Mouse (Mus musculus) embryonic facial prominence, embryonic 11.5 days (tissue): ENCODE results near the gene Otop2. TPM values are rescaled to one million over a fixed set of nuclear protein-coding genes. Genes with fewer than 3 reads are reported as not detected.

Experiments used
- ATAC-seq: fragments of 200-750 bp; cut with Nextera tagmentation; replicated peaks from 2 replicates; pipeline ENCODE4 v1.8.0; 2017; ENCODE audit warnings: low read depth; ENCODE audit not compliant: insufficient number of reproducible peaks, low FRiP score, low TSS enrichment
- DNase-seq: peaks from one replicate; pipeline ENCODE4 v3.0.0-alpha.2; 2015; ENCODE audit warnings: low spot score
- H3K27ac ChIP-seq: fragments of 300-500 bp; sonication (generic); replicated peaks from 2 replicates; pipeline ENCODE4 v1.5.1; 2014; ENCODE audit warnings: mild to moderate bottlenecking, low read depth, low read length, control low read depth
- H3K27me3 ChIP-seq: fragments of 300-500 bp; sonication (generic); 2 replicates; pipeline ENCODE4 v1.6.1; 2014; ENCODE audit warnings: mild to moderate bottlenecking, low read length, moderate library complexity, mixed read lengths; ENCODE audit not compliant: control insufficient read depth, insufficient read depth
- H3K36me3 ChIP-seq: fragments of 300-500 bp; sonication (generic); replicated peaks from 2 replicates; pipeline ENCODE4 v1.6.1; 2014; ENCODE audit warnings: low read depth, mild to moderate bottlenecking, low read length, moderate library complexity, mixed read lengths; ENCODE audit not compliant: control insufficient read depth, insufficient read depth
- H3K4me1 ChIP-seq: fragments of 300-500 bp; sonication (generic); 2 replicates; pipeline ENCODE4 v1.6.1; 2014; ENCODE audit warnings: low read length, mixed read lengths; ENCODE audit not compliant: control insufficient read depth, insufficient read depth
- H3K4me2 ChIP-seq: fragments of 300-500 bp; sonication (generic); 2 replicates; pipeline ENCODE4 v1.6.1; 2014; ENCODE audit warnings: low read depth, mild to moderate bottlenecking, control low read depth, low read length, moderate library complexity
- H3K4me3 ChIP-seq: fragments of 300-500 bp; sonication (generic); 2 replicates; pipeline ENCODE4 v1.5.1; 2014; ENCODE audit warnings: low read depth, low read length, control low read depth
- H3K9ac ChIP-seq: fragments of 300-500 bp; sonication (generic); replicated peaks from 2 replicates; pipeline ENCODE4 v1.6.1; 2014; ENCODE audit warnings: mild to moderate bottlenecking, control low read depth, low read length
- H3K9me3 ChIP-seq: fragments of 300-500 bp; sonication (generic); replicated peaks from 2 replicates; pipeline ENCODE4 v1.6.1; 2016; ENCODE audit warnings: mild to moderate bottlenecking, low read length, inconsistent platforms, mixed read lengths; ENCODE audit not compliant: control insufficient read depth
- WGBS: fragments of 180-500 bp; shearing (Covaris S2); extraction: QIAGEN DNeasy Blood & Tissue Kit; methylation state at CpG from one replicate; pipeline ENCODE4 v1.1.7; 2014; 5-methylcytosine and 5-hydroxymethylcytosine counted together
- polyA plus RNA-seq: library from polyadenylated mRNA; unstranded; fragments of >200 nt; fragmentation: Nextera tagmentation; extraction: Ambion mirVana; gene quantifications from 2 replicates; pipeline ENCODE4 v1.2.1, GENCODE M21; 2014

The Otop2 gene
- polyA plus RNA-seq, 1 experiment from 2014 or later: not detected

- peaks cover 13% of the 10 kb centered on the region for H3K4me1 ChIP-seq
- H3K27ac ChIP-seq: no peak overlapping the region
- DNase-seq: no peak
- H3K4me2 ChIP-seq: peak overlapping the region; percentile 69
- H3K4me3 ChIP-seq: peak overlapping the region; percentile 36
- no peaks in the 10 kb centered on the region for H3K36me3 ChIP-seq
- WGBS: 1% methylated on average over 22 of the region's 22 CpGs
- H3K9ac ChIP-seq: no peak overlapping the region
- no peak for ATAC-seq
- peaks cover 61% of the 10 kb centered on the region for H3K27me3 ChIP-seq
- H3K9me3 ChIP-seq: no peaks in the 10 kb centered on the region
Measured at GRCm38 (mm10) chr11:115266400-115266778, 40.6 kb upstream of the Otop2 start.

GRCm38 (mm10) chr11:115267061-115267883, 39.7 kb upstream of the Otop2 start, which contains the start of gene Grin2c:
TSS of gene Grin2c (minus strand) at chr11:115267243.
- WGBS: 7% methylated on average over 38 of the region's 50 CpGs
- DNase-seq (no peak), ATAC-seq (no peak)
- Histone ChIP-seq H3K4me2 (peak within 1 kb of the TSS; percentile 69), H3K36me3 (no peaks in the 10 kb centered on the region), H3K9ac (peak within 1 kb of the TSS; percentile 22; the same call in 1 of the 2 replicates), H3K4me3 (peak within 1 kb of the TSS; percentile 36), H3K9me3 (no peaks in the 10 kb centered on the region), H3K4me1 (peaks cover 13% of the 10 kb centered on the region), H3K27ac (no peak within 1 kb of the TSS), H3K27me3 (peaks cover 53% of the 10 kb centered on the region)

- peaks cover 51% of the 10 kb centered on the region for H3K27me3 ChIP-seq
- DNase-seq (no peak), ATAC-seq (no peak)
- WGBS: 72% methylated on average over 11 of the region's 11 CpGs
- no peak overlapping the region for H3K27ac ChIP-seq
- no peak overlapping the region for H3K4me3 ChIP-seq
- H3K9ac ChIP-seq: no peak overlapping the region
- no peak overlapping the region for H3K4me2 ChIP-seq
- no peaks in the 10 kb centered on the region for H3K36me3 ChIP-seq
- no peaks in the 10 kb centered on the region for H3K9me3 ChIP-seq
- H3K4me1 ChIP-seq: peaks cover 13% of the 10 kb centered on the region
Measured at GRCm38 (mm10) chr11:115267958-115268357, 39.0 kb upstream of the Otop2 start.

GRCm38 (mm10) chr11:115269330-115270066, 37.5 kb upstream of the Otop2 start:
- WGBS: 89% methylated on average over 27 of the region's 27 CpGs
- H3K27ac ChIP-seq: no peak overlapping the region
- no peak overlapping the region for H3K9ac ChIP-seq
- ATAC-seq (no peak), DNase-seq (no peak)
- H3K36me3 ChIP-seq: no peaks in the 10 kb centered on the region
- H3K4me3 ChIP-seq: no peak overlapping the region
- H3K27me3 ChIP-seq: peaks cover 42% of the 10 kb centered on the region
- H3K9me3 ChIP-seq: no peaks in the 10 kb centered on the region
- peaks cover 13% of the 10 kb centered on the region for H3K4me1 ChIP-seq
- no peak overlapping the region for H3K4me2 ChIP-seq

- Histone ChIP-seq H3K4me2 (no peak overlapping the region), H3K27ac (no peak overlapping the region), H3K36me3 (no peaks in the 10 kb centered on the region), H3K9ac (no peak overlapping the region), H3K27me3 (peaks cover 34% of the 10 kb centered on the region), H3K4me3 (no peak overlapping the region), H3K4me1 (peaks cover 13% of the 10 kb centered on the region), H3K9me3 (no peaks in the 10 kb centered on the region)
- 35% methylated on average over 19 of the region's 19 CpGs for WGBS
- peak; percentile 89 for DNase-seq
- 0 out of 2 replicates have a peak, but pooled peaks have one; percentile 26 for ATAC-seq
Measured at GRCm38 (mm10) chr11:115270148-115270861, 36.7 kb upstream of the Otop2 start.

- Histone ChIP-seq H3K27me3 (peaks cover 27% of the 10 kb centered on the region), H3K9me3 (no peaks in the 10 kb centered on the region), H3K4me2 (no peak overlapping the region), H3K27ac (no peak overlapping the region), H3K4me3 (no peak overlapping the region), H3K36me3 (no peaks in the 10 kb centered on the region), H3K4me1 (peaks cover 11% of the 10 kb centered on the region), H3K9ac (no peak overlapping the region)
- WGBS: 78% methylated on average over 9 of the region's 9 CpGs
- ATAC-seq (no peak), DNase-seq (no peak)
Measured at GRCm38 (mm10) chr11:115271052-115271451, 35.9 kb upstream of the Otop2 start.

GRCm38 (mm10) chr11:115271481-115271880, 35.5 kb upstream of the Otop2 start:
- no peak for ATAC-seq
- Histone ChIP-seq H3K36me3 (no peaks in the 10 kb centered on the region), H3K9me3 (no peaks in the 10 kb centered on the region), H3K4me3 (no peak overlapping the region), H3K4me1 (peaks cover 8% of the 10 kb centered on the region), H3K27ac (no peak overlapping the region), H3K9ac (no peak overlapping the region), H3K4me2 (no peak overlapping the region), H3K27me3 (peaks cover 22% of the 10 kb centered on the region)
- no peak for DNase-seq
- WGBS: 69% methylated on average over 10 of the region's 10 CpGs
